Mouse (Mus musculus) heart, adult 2 months (tissue): ENCODE results near the gene Tecpr1.

Experiments used
- CTCF ChIP-seq: fragments of 200-600 bp; IDR thresholded peaks from 2 replicates; pipeline ENCODE4 v1.8.1; 2022; ENCODE audit warnings: antibody characterized with exemption, mild to moderate bottlenecking, moderate library complexity
- POLR2A ChIP-seq: fragments of 200-500 bp; IDR thresholded peaks from 2 replicates; pipeline ENCODE4 v1.6.1; 2011; ENCODE audit warnings: mild to moderate bottlenecking, low read depth, low read length, control low read depth; ENCODE audit not compliant: insufficient read depth

- TF ChIP-seq POLR2A (no peak), CTCF (no peak)
These were observed 24.6 kb upstream of the Tecpr1 start for GRCm38 (mm10) chr5:144247906-144248585.
